Mouse (Mus musculus) cerebellum, adult 18-20 months (tissue): ENCODE data around the gene Chd2.
"Not testable (repeated sequence)": the region's sequence is repeated elsewhere in the genome, so short reads cannot be mapped to it uniquely, and the experiment has no call there.

Experiments
- DNase-seq, 2 experiments: peaks; one replicate each; pipeline ENCODE4 v3.0.0; 2021

Gene Chd2

DNA sequence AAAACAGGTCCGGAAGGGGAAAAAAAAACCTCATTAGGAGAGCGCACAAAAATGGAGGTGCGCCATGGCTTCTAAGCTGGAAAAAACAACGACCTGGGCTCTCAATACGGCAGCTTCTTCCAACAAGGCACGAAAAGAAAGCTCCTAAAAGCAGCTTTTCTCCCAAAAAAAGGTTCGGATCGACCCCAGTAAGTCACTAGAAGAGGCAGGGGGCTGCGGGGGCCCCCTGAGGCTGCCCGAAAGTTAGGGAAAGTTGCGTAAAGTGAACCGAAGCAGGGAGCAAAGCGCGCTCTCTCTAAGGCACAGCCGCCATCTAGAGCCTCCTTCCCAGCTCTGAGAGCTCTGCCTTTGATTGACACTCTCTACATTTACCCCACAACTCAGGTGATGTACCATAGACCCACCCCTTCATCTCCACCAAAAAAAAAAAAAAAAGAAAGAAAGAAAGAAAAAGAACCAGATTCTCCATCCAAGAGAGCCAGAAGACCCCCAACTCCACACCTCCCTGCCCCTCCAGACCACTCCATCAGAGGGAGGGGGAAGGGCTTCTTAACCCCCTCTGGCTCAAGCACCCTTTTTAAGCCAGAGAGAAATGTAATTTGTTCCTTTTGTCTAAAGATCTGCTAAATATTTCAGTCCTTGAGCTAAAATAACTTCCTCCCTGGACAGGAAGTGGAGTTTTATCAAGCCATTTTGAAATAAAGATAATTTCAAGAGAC is at the start of gene Chd2:
TSS of gene Chd2 (minus strand) at position 419 of the 719 bp plus-strand sequence.
- DNase-seq: peak; percentile 54 to 64

DNA sequence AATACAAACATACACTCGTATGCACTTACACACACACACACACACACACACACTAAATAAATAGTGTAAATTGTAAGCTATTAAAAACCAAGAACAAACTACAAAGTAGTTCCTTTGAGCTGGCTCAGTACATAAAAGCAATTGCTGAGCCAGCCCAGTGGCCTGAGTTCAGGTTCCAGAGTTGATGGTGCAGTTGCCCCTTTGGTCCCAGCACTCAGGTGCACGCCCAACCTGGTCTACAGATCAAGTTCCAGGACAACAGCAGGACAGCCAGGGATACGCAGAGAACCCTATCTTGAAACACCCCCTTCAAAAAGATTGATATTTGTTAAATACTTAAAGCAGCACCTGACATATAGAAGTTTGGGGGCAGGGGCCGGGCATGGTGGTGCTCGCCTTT is 49.1 kb upstream of the Chd2 start:
- DNase-seq: no peak

DNA sequence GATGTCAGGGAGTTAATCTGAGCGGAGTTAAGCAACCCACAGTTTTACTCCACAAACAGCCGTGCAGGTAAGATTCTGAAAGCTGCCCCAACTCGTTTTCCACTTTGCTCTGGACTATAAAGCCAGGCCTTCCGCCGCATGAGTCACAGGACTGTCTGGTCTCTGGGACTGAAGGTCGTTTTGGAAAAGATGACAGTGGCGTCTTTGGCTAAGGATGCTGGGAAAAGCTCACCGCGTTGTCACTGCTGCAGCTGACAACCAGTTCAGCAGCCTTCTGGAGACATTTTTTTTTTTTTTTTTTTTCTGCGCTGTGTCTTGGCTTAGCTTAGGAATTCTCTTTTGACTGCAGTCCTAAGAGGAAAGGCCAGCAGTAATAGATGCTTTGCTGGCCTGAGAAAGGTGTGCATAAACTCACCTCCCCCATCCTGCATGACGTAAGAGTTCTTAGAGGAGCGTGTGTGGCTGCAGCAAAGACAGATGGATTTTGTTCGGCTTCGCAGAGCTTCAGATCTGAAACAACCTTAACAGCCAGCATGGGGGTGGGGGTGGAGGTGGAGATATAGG is 47.7 kb upstream of the Chd2 start:
- peak; percentile 53 to 65 for DNase-seq

DNA sequence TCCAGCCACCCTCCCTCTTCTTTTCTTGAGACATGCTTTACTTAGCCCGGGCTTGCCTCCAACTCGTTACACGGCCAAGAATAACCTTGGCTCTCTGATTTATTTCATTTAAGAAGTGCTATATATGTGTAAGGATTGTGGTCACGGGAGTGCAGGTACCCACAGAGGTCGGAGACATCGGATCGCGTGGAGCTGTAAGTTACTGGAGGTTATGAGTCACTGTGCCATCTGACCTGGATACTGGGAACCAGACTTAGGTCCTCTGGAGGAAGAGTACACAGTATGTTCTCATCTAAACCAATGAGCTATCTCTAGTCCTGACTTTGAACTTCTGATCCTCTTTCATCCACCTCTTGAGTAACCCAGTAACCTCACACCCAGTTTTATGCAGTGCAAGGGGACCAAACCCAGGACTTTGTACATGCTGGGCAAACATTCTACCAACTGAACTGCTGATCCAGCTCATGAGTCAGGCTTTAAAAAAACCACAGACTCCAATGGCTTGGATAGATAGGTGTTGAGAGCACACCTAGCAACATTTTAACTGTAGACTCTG is 46.8 kb upstream of the Chd2 start:
- no peak for DNase-seq

DNA sequence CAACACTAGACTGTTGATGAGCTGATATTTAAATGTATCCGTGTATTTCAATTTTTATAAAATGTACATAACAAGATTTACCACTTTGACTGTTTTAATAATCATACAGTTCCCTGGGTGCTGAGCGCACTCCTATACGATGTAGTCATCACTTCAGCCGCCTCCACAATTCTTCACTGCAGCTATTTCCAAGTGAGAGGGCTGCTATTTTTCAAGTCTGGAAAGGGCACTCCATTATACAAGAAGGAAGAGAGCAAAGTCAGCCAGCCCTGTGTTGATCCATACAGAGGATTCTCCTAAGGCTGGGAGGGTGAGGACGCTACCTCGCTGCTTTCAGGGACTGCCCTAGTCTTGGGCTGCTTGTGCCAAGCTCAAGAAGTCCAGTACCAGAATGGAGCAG is 45.1 kb upstream of the Chd2 start:
- no peak for DNase-seq

DNA sequence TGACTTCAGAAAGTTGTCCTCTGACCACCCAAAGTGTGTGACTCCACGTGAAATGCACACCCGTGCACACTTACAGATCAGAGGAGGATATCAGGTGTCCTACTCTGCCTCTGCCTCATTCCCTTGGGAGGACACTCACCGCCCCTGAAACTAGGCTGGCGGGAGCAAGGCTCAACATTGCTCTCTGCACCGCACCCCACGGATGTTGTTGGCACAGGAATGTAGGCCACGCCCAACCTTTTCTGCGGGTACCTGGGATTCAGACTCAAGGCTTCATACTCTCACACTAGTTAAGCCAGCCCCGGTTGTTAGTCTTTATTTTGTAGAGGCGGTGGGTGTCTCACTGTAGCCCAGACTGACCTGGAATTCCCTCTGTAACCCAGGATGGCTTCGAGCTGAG is 44.6 kb upstream of the Chd2 start:
- DNase-seq: no peak

DNA sequence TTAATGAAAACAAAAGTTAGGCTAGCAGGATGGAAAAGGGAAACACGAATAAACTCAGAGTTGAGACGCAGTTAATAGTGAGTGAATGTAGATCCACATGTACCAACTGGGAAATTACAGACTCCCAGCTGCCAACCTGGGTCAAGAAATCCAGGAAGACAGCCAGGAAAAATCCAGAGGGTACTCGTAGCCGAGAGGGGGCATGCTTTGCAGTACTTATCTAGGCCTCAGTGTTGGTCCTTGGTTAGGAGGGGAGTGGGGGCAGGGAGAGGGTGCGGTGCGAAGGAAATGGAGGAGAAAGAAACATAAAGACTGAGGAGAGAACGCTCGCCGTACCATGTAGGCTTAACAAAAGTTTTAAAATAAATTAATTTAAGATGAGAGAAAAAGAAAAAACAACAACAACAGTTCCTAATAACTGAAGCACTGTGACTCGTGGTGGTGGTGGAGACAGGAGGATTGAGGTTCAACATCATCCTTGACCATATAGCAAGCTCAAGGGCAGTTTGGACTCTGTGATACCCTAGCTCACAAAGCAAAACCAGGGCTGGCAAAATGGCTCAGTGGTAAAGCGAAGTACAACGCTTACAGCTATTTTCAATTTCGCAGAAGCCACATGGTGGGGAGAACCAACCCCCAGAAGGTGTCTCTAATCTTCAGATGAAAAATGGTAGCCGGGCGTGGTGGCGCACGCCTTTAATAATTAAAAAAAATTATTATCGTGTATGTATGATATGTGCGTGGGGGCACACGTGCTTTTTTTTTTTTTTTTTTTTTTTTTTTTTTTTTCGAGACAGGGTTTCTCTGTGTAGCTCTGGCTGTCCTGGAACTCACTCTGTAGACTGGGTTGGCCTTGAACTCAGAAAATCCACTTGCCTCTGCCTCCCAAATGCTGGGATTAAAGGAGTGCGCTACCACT is 43.7 kb upstream of the Chd2 start:
- no peak for DNase-seq

DNA sequence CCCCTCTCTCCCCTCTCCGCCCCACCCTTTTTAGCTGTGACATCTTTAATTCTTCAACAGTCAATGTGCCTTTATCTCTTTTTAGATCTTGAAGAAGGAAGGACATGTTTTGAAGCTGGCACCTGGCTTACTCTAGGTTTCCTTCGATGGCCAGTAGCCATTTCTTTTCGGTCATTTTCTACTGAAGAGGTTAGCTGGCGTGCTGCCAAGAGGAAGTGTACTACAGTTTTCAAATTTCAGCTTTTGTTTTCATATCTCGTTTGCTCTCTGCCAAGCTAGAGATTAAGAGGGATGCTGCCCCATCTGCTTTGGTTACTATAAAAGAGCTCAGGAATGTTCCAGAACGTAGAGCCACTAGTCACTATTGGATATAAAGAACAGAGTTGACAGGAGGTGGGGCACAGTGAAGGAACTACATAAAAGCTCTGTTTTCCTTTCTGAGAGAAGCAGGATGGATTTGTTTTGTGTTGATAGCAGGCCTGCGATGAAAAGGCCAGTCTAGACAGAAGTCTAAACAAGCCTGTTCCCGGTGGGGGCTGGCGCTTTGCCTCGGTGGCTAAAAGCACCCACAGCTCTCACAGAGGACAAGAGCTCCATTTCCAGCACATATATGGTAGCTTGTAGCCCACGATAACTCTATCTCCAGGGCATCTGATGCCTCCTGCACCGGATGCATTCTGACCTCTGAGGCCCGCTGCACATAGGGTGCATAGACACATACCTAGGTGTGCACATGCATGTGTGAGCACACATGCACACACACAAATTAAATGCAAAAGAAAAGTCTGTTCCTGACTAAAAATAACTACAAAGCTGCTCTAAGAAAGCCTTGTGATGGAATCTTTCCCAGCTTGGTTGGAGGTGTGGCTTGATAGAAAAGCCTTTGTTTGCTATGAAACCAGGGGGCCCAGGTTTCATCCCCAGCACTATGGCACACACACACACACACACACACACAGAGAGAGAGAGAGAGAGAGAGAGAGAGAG is 42.7 kb upstream of the Chd2 start:
- DNase-seq: peak; percentile 38 to 46

DNA sequence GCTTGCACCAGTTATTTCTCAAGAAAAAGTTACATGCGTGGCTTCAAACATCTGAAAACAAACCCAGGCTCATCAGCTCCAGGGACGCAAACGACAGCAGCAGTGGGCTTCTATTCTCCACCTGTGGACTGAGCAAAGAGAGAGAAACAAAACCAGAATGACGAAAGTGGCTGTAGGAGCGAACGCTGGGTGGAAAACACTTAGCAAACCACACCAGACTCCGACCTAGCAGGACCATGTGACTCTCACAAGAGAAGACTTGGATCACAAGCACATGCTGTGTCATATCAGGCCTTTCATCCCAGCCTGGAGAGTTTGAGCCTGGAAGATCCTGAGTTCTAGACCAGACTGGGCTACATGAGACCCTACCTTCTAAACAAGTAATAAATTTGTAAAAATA is 41.8 kb upstream of the Chd2 start:
- no peak for DNase-seq

DNA sequence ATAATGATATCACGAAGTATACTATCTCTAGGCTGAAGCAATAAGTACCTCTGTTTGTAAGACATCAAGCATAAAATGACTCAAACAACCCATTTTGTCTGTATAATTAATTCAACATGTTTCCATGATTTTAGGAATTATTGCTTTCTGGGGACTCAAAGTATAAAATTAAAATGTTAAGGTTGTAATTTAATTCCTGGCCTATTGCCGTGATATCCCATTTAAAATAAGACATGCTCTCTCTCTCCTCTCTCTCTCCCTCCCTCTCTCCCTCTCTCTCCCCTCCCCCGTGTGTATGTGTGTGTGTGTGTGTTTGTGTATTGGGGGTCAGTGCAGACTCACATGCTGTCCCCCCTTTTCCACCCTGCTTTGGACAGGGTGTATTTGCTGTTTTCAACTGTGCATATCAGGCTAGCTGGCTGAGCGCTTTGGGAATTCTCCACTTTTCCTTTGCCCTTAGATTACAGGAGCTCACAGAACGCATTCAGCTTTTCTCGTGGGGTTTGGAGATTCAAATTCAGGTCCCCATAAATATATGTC is 40.3 kb upstream of the Chd2 start:
- DNase-seq: no peak

DNA sequence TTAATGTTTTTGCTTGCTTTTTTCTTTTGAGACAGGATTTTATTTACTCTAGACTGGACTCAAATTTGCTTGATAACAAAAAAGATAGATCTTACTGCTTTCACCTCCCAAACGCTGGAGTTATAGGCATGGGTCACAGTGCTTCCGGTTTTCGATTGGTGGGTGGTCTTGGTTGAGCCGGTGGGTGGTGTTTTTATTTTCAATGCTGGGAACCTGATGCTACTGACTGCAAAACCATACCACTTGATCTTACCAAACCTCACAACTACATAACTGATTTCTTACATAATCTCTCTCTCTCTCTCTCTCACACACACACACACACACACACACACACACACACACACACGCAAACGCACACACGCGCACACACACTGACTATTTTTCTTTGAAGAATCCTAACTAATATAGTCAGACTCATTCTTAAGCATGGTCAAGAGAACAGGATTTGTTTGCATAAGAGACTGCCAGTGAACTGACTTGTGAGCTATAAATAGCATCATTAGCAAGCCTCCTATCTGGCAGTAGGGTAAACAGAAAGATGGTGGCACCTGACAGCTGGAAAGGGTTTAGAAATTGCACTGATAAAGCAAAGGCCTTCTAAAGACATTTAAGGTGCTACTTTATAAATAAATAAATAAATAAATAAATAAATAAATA is 37.6 kb upstream of the Chd2 start:
- no peak for DNase-seq

DNA sequence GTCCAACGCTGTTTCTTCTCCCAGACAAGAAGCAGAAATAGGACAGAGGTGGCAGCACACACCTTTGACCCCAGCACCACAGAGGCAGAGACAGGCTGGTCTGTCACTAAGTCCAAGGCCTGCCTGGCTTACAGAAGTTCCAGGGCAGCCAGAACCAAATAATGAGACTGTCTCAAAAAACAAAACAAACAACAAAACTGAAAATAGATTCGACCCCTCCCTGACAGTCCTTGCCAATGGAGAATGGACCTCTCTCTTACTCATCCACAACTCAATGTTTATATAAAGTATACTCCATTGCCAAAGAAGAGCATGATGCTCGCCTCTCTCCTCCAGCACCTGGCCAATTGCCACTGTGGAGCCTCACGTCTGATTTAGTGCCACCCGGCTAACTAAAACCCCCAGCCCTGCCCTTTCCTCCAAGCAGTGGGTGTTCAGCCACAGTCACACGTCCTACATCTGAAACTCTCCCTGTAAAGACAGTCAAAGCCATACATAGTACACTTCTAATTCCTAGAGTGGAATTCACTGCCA is 36.3 kb upstream of the Chd2 start:
- DNase-seq: no peak

DNA sequence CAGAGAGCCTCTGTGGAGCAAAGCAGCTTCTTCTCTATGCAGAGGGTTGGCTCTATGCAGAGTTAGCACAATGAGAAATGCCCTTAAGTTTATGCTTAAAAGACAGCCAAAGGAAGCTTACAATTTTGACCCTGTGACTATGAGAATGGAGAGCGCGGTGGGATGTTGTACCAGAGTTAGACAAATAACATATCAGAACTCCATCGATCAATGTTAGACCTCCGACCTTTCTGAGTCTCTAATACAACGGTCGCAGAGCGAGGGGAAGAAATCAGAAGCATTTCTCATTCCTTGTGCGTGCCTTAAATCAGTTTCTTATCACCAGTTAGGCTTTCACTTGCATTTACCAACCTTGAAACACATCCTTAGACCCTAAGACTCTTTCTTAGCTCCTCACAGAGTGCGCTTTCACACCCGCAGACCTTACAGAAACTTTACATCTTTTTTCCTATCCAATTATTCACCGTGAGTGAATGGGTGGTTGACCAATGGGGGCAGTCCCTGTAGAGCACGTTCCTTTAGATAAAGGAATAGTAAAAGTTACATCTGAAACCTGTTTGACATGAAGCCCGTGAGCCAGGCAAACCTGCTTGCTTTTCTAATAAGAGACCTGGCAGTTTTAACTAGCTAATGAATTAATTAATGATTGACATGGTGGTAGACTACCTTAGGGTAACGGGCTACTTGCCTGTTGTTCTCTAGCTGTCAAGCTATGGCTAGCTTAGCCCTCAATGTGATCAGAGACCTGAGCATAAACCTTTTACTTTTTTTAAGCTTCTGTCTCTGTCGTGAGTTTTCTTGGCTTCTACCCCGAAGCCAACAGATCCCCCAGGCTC is 34.7 kb upstream of the Chd2 start:
- DNase-seq: no peak

DNA sequence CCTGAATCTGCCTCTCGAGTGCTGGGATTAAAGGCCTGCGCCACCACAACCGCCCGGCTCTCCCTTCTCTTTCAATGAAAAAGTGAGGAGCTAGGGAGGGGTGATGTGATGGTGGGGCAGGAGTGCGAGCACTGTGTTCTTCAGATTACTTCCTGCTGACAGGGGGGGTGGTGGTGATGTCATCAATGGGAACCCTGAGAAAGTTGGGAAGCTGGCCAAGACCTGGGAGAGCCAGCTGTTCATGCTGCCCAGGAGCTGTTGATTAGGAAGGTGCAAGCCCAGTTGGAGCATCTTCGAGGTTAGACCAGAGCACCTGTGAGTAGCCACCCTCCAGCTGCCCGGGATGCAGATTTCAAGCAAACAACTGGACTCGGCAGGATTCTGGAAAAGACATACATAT is 33.6 kb upstream of the Chd2 start:
- DNase-seq: no peak

DNA sequence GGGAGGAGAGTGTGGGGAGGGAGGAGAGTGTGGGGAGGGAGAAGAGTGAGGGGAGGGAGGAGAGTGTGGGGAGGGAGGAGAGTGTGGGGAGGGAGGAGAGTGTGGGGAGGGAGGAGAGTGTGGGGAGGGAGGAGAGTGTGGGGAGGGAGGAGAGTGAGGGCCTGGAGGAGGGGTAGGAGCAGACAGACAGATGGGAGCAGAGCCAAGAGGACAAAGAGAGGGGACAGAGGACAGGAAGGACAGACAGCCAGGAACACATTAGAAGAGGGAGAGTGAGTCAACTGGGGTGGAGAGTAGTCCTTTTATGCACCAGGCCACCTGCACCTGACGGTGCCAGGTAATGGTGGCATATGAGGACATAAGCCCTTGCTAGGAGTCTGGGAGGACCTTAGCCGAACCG is 33.0 kb upstream of the Chd2 start:
- DNase-seq: not testable (repeated sequence)

DNA sequence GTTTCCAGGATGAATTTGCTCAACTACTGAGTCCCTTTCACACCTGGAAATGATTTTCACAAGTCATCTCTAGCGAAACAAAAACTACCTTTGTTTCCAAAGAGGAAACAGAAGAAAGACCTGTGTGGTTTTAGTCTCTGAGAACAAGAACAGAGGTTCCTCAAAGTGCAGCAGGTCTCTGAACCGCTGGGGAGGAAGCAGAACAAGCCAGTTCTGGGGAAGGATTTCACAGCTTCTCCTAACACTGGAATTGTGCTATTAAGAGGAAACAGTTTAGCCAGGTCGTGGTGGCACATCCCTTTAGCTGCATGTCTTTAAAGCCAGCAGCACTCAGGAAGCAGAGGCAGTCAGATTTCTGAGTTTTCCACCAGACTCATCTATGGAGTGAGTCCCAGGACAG is 30.9 kb upstream of the Chd2 start:
- DNase-seq: no peak

DNA sequence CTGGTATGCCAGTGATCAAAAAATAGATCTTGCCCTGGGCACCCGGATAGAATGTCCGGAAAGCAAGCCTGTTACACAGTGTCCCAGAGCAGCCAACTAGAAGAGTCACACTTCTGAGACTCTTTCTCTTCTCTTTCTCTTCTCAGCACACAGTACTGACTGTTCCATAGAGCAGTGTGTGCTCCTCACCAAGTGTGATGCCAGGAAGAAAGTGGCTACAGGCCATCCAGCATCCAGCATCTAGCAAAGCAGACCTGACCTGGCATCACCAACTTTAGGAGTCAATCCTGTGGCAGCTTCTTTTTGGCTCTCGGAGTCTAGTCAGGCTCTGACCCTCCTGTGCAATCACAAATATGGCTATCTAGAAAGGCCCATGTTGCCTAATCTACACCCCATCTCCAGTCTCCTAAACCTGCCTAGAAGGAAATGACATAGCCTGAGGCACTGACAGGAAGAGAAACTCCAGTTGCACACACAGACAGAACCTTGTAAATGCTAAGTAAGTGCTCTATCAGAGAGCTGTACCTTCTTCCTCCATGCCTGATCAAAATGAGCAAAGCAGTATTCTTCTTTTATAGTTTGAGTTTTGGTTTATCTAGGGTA is 27.3 kb upstream of the Chd2 start:
- DNase-seq: no peak

DNA sequence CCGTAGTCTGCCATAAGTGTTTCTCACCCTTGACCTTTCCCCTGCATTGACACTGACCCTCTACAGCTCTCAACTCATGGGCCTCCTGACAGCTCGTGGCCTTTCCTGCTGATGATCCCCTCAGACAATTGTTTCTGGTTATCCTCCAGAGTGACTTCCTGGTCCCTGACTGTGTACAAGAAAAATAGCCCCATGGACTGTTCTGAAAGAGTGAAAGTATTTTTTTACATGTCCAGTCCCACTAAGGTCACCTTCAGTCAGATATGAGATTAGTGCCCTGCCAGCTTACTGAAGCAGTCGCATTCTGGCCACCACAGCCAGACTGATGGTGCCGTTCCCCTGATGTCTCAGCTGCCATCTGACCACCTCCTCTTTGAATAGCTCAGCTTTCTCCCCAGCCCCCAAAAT is 26.1 kb upstream of the Chd2 start:
- no peak for DNase-seq

DNA sequence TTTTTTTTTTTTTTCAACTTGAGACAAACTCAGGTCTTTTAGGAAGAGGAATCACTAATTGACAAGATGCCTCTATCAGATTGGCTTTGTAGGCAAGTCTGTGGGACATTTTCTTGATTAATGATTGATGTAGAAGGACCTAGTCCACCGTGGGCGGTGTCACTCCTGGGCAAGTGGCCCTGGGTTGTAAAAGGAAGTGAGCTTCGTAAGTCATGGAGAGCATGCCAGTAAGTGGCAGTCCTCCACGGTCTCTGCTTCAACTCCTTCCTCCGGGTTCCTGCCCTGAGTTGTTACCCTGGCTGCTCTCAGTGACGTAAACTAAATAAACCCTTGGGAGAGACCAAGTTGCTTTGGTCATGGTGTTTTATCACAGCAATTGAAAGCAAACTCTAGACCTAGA is 22.5 kb upstream of the Chd2 start:
- DNase-seq: no peak
